Mouse (Mus musculus) adrenal gland, adult (tissue): ENCODE measurements around the gene Tgfb1i1.
A peak's percentile ranks its signal among the peaks of the same experiment; 100 is the strongest.

Source experiments
- DNase-seq, 2 experiments: peaks; one replicate each; pipeline ENCODE4 v3.0.0; 2022 to 2023; ENCODE audit warnings: low spot score in 1 of 2; ENCODE audit not compliant: inconsistent age in 2 of 2

Tgfb1i1 gene

DNA sequence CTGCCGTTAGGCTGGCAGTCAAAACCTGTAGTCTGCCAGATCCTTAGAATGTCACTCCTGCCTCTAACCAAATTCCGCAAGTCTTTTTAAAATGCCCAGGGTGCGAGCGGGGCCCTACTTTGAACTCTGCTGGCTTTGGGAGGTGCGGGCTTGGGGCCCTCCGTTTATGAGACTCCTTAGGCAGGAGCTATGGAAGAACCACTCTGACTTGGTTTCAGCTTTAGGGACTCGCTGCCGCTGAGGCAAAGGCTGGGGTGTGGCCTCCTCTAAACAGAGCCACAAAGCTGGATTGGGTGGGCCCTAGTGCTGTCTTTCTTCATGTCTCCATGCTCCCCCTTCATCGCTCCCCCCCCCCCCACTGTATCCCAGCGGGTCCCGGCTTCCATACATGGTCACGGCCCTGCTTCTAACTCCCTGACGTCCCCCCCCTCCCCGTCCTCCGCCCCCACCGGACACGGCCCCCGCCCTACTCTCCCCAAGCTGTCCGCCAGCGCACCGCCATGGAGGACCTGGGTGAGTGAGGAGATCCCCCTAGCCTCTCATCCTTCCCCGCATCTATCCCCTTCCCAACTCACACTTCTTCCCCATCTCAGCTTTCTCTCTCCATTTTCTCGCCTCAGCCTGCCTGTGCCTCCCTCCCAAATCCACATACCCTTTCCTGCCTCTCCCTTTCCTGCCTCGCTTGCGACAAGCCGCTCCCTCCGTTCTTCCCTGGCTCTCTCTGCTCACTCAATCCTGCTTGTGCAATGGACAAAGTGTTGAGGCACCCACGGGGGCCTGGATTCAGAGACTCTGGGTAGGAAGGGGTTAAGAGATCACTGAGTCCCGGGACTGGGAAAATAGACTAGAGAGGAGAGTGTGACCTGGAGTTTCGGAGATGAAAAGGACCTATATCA, at the start of gene Tgfb1i1:
Tgfb1i1 (plus strand) TSS at position 317 of the 896 bp plus-strand sequence.
- peak; percentile 55 to 83 for DNase-seq

DNA sequence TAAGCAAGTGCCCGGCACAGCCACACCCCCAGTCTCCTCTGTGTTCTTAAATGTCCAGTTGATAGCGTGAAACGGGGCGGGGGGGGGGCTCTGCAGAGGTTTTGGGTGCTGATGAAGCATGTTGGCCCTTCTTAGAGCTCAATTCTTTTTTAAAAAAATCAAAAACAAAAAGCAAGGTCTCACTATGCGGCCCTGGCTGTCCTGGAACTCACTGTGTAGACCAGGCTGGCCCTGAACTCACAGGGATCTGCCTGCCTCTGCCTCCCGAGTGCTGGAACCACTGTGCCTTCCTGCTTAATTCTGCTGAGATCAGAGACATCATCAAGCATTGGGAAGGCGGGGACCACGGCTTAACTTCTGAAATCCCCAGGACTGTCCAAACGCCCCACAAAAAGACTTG, 45.0 kb upstream of the Tgfb1i1 start:
- DNase-seq: no peak

DNA sequence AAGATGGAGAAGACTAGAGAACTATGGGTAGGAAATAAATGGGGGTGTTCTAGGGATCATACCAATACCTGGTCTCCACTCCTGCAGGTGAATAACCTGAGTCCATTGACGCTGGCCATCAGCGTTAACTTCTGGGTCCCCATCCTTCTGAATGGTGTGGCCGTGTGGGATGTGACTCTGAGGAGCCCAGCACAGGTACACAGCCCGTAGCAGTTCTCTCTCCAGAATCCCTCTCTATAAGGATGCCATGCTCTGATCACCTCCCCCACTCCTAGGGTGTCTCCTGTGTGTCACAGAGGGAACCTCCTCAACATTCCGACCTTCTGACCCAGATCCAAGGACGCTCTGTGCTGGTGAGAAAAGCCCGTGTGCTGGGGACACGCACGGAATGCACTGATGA, 43.5 kb upstream of the Tgfb1i1 start:
- DNase-seq: no peak

DNA sequence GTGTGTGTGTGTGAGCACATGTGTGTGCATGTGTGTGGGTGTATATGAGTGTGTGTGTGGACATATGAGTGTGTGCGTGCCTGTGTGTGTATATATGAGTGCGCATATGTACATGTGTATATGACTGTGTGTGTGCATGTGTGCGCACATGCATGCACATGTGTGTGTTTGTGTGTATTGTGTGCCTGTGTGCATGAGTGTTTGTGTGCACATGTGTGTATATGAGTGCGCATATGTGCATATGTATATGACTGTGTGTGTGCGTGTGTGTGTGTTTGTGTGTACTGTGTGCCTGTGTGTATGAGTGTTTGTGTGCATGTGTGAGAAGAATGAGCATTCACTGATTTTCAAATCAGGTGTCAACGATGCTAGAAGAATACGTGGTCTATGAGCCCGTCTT, 42.4 kb upstream of the Tgfb1i1 start:
- DNase-seq: no peak

DNA sequence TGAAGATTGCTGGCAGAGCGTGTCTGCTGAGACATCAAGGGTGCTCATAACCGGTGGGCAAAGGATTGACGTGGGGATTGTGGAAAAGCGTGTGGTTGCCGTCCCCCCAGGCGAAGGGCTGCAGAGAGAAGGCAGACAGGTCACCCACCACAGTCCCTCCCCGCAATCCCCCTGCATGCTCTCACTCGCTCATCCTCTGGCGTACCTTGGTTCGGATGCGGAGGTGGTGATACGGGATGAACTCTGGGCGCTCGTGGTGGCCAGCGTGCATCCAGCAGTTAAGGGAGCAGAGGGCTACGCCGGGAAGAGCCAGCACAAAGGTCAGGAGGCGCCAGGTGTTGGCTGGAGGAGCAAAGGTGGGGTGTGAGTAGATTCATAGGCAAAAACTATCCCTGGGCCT, 40.9 kb upstream of the Tgfb1i1 start:
- DNase-seq: no peak

DNA sequence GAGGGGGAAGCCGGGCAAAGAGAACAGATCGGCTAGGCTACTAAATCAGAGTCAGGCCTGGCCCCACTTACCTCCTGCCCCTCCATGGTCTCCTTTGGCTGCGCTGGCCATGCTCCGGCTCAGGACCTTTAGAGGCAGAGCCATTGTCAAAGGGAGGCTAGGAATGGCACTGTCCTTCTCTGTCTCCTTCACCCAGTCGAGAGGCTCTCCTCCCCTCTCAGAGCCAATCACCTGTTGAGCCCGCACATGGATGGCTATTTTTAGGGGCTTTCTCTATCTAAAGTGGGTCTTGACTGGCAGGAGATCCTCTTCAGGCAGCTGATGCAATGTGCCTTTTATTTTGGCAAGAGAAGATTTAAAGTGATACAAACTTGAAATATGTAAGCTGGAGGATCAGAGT, 40.5 kb upstream of the Tgfb1i1 start, which contains the start of gene Cox6a2:
Cox6a2 (minus strand) TSS at position 236 of the 400 bp plus-strand sequence.
- no peak for DNase-seq

DNA sequence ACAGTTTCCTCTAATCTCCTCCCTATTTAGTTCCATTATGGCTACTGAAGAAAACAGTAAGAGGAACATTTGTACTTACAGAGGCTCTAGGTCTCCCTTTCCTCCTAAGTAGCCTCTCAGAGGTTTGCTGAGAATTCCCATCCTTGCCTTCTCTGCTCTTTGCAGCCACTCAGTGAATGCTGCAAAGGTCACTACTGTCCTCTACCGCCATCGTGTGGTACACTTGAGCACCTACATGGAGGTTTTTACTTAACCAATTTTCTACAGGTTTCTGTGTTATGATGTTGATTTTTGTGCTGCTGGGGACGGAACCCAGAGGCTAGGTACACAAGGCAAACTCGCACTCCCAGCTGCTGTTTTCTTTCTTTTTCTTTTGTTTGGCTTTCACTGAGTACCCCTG, 38.4 kb upstream of the Tgfb1i1 start:
- DNase-seq: peak; percentile 46 to 85

DNA sequence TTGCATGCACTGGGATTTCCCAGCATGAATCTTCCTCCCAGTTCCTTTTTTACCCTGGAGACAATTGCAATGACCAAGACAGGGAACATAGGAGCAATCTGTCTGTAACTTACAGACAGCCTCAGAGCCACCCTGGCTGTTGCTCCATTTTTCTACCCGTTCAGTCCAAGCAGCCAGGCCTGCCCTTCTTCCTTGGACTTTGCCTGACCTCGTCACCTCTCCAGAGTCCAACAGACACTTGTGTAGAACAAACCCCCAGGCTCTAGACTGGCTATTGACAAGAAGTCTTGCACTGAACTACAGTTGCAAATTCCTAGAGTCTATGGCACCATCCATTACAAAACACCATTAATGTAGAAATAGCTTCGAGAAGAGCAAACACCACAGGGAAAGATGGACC, 36.8 kb upstream of the Tgfb1i1 start:
- no peak for DNase-seq

DNA sequence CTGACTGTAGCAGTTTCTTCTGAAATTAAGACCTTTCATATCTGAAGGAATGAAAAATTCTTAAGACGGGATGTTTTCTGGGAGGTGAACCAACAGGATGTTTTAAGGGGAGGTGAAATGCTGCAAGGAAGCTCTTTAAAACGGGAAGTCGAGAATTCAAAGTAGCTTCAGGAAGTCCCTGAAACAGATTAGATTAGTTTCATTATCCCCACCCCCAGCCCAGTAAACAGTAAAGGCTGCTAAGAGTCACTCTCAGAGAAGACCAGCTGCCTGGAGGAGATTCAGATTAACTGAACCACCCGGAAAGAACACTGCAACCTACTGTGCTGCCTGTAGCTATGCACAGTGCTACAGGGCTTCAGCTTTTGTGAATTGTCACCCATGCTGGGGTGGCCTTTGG, 26.7 kb upstream of the Tgfb1i1 start:
- DNase-seq: no peak

DNA sequence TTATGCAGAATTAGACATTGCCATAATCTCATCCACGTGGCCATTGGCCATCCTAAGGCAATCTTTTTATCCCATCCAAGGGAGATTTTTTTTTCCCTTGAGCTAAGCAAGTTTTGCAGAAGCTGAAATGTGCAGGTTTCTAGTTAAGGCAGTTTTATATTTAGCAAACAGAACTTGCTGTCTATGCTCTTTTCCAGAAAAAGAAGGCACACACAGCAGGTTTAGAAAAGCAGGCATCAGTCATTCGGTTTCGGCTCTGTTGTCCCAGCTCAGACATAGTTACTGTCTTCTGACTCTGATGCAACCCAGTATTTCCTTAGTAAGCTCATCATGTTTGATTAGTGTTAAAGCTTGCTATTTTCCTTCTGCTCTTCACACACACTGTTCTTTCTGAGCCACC, 25.7 kb upstream of the Tgfb1i1 start:
- DNase-seq: no peak

DNA sequence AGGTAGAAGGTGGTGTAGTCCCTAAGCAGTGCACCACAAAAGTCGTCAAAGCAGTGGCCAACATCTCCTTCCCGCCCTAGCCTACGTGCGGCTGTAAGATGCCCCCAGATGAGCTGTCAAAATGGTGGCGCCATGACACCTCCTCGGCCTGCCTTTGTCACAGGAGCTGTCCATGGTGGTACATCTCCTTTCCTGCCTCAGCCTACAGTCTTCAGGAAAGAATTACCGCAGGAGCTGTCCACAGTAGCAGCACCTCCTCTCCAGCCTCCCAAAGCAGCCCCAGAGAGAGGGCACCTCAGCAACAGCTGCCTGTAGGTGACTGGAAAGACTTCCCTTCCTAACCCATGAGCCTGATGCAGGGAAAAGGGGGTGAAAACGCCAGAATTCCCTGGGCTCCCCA, 14.9 kb upstream of the Tgfb1i1 start:
- peak in 1 of 2 experiments; percentile 43 for DNase-seq

DNA sequence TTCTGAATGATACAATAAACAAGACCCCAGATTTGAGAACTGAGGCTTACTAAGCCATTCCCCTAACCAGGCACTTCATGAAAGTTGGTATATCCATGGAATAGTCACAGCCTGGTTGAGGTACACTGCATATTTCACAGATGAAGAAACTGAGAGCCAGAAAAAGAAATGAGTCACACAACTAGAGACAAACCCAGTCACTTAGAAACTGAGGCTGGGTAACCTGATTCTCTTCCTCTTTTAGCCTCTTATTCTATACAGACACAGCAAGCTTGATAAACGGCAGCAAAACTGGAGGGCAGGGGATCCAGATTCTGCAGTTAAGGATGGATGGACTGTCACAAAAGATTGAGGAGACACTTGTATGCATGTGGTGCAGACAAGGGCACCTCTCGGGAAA, 11.8 kb upstream of the Tgfb1i1 start:
- no peak for DNase-seq

DNA sequence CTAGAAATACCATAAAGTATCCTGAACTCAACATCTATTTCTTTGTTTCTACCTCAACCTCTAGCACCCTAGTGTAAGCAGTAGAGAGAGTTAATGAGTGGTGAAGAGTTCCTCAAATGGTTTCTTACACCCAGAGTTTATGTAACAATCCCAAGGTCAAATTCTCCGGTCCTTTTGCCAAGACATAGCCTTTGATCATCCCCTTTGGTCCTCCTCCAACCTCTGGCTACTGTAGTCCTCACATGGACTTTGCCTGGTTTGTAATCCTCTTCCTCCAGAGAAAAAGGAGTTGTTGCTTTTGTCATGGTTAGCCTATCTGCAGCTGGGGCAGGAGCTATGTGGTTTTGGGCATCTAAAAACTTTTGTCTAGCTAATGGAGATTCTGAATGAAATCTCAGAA, 11.1 kb upstream of the Tgfb1i1 start:
- peak; percentile 32 to 71 for DNase-seq

DNA sequence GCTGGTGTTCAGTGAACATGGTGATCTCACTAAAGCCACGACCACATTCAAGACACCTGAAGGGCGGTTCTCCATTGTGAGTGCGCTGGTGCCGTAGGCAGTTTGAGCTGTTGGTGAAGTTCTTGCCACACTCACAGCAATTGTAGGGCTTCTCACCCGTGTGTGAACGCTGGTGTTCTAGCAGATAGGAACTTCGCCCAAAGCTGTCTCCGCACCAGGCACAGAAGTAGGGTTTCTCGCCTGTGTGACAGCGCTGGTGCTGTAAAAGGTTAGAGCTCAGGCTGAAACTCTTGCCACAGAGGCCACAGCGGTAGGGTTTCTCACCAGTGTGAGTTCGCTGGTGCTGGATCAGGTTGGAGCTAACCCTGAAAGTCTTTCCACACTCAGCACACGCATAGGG, 10.2 kb upstream of the Tgfb1i1 start:
- DNase-seq: peak; percentile 31 to 44

DNA sequence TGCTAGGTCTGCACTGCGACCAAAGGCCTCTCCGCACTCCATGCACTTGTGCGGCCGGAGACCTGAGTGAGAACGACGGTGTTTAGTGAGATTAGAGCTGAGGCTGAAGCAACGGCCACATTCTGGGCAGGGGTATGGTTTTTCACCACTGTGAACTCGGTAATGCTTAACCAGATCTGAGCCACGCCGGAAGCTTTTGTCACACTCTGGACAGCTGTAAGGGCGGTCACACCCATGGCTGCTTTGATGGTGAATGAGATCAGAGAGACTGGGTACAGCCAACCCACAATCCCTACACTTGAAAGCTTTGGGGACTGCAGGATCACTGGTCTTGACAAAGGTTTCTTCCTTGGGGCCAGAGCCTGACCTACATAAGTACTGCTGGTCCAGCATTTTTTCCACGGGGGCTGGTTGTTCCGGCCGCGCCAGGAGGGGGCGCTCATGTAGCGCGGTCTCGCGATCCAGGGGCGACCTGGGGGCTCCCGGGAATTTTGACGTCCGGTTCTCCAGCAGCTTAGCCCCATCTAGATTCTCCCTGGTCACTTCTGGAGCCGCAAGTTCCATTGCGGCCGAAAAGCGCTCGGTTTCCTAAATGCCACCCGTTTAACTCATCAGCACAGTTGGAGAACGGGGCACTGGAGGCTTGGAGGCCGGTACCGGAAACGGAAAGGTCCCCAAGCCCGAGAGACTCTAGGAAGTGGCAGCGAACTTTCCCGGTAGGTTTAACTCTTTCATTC, 9.6 kb upstream of the Tgfb1i1 start, which contains the start of gene Armc5:
Armc5 (plus strand) TSS at position 487 of the 737 bp plus-strand sequence.
- peak; percentile 89 to 97 for DNase-seq

DNA sequence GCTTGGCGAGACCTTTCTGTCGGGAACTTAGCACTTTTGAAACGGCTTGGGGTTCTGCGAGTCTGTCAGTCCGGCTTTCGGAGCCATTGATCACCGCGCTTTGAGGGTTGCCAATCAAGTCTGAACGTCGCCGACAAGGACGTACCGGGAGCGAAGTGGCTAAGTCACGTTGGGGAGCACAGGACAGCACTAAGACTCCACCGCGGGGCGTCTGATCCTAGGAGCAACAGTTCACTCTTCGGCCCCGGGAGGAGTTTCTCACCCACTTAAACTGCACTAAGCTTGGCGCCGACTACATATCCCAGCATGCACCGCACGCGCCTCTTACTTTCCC, 9.1 kb upstream of the Tgfb1i1 start:
- DNase-seq: no peak

DNA sequence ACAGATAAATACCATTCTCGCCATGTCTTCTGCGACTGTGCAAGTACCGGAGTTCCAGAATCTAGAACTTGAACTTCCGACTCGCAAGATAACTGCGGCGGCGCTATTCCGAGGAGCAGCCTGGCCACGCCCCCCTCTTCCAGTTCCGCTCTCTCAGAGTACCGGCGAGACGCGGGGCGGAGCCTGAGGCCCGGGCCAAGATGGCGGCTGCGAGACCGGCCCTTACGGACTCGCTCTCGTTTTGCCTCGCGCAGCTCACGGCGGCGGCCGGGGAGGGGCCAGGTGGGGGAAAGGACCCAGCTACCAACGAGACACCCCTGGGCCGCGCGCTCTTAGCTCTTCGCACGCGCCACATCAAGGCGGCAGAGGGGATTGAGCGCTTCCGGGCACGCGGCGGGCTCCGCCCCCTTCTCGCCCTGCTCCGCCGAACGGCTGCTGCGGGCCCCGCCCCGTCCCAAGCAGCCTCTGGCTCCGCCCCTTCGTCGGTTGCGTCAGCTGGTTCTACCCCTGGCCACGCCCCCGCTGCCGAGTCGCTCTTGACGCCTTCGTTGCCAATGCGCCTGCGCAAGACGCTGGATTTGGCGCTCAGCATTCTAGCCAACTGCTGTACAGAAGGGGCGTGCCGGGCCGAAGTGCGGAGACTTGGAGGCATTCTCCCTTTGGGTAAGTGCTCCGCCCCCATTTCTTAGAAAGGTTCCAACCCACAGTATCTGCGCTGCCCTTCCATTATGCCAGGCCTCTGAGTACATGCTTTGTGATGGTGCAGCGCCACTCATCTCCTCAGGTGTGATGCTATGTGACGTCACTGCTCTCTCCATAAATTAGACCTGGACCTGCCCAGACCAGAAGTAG, 8.5 kb upstream of the Tgfb1i1 start, which contains the start of gene 9130023H24Rik:
9130023H24Rik (minus strand) TSS at position 105 of the 852 bp plus-strand sequence.
- DNase-seq: peak; percentile 100

DNA sequence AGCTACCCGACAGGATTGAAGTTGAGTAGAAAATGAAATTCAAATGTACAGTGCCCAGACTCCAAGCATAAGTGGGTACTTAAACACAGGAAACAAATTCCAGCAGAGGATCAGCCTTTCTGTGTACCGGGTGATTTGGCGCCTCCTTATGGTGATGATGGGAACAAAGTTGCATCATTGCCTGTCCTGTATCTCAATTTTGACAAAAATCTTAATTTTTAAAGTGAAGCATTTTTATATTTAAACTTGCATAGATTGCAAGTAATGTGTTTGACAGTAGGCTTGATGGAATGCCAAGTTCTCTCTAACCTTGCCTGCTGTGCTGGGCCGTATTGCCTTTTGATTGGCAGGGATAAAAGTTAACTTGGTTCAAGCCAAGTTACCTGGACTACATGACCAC, 7.6 kb upstream of the Tgfb1i1 start:
- peak in 1 of 2 experiments; percentile 66 for DNase-seq

DNA sequence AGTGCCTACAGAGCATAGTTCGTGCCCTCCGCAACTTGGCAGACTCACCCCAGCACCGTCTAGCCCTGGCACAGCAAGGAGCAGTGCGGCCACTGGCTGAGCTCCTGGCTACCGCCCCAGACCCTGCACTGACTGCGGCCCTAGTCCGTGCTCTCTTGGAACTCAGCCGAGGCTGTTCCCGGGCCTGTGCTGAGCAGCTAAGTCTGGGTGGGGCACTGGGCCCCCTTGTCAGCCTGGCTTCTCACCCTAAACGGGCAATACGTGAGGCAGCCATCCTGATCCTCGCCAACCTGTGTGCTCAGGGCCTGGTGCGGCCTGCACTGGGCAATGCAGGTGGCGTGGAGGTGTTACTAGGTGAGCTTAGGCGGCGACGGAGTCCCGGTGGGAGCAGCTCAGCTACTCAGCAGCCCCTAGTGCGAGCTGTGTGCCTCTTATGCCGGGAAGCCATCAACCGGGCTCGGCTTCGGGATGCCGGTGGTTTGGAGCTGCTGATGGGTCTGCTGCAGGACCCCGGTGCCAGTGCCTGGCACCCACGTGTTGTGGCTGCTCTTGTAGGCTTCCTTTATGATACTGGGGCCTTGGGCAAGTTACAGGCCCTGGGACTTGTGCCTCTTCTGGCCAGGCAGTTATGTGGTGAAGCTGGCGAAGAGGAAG, 6.4 kb upstream of the Tgfb1i1 start:
- DNase-seq: peak; percentile 34 to 56

DNA sequence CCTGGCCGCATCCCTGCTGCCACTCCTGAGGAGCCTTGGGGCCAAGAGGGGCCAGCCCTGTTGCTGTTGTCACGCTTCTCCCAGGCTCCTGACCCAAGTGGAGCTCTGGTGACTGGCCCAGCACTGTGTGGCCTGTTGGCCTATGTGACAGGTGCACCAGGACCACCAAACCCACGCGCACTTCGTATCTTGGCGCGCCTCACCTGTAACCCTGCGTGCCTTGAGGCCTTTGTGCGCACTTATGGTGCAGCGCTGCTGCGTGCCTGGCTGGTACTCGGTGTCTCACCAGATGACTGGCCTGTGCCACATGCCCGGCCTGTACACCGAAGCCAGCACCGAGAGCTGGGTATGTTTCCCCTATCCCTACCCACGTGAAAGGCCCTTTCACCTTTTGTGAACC, 4.3 kb upstream of the Tgfb1i1 start:
- DNase-seq: no peak

DNA sequence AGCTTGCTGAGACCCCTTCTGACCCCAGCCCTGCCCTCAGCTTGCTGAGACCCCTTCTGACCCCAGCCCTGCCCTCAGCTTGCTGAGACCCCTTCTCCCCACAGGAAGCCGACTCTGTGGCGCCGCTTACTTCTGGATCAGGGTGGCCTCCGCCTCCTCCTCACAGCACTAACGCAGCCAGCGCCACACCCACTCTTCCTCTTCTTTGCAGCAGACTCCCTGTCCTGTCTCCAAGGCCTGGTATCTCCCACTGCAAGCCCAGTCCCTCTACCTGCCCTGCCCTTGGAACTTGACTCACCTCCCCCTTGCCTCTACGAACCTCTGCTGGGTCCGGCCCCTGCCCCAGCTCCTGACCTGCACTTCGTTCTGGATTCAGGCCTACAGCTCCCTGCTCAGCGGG, 2.7 kb upstream of the Tgfb1i1 start:
- DNase-seq: peak in 1 of 2 experiments; percentile 26
